Mouse (Mus musculus) embryonic fibroblast, embryonic 13.5 days (primary cell): ENCODE measurements around the gene Dhx58. TPM values are rescaled to one million over a fixed set of nuclear protein-coding genes. Genes with fewer than 3 reads are reported as not detected.

ENCODE experiments used
- H3K27ac ChIP-seq: 2 replicates; pipeline ENCODE4 v1.5.1; 2012; ENCODE audit warnings: low read length, control low read depth, inconsistent platforms; ENCODE audit not compliant: insufficient read depth
- H3K4me1 ChIP-seq: 2 replicates; pipeline ENCODE4 v1.6.1; 2011; ENCODE audit warnings: low read length; ENCODE audit not compliant: control insufficient read depth, insufficient read depth
- H3K4me3 ChIP-seq: 2 replicates; pipeline ENCODE4 v1.5.1; 2011; ENCODE audit warnings: mild to moderate bottlenecking, control low read depth, low read length; ENCODE audit not compliant: insufficient read depth
- CTCF ChIP-seq: IDR thresholded peaks from 2 replicates; pipeline ENCODE4 v1.5.1; 2011; ENCODE audit warnings: mild to moderate bottlenecking, control low read depth, low read length, moderate library complexity, borderline replicate concordance; ENCODE audit not compliant: insufficient read depth
- POLR2A ChIP-seq: IDR thresholded peaks from 2 replicates; pipeline ENCODE4 v1.6.1; 2011; ENCODE audit warnings: low read depth, mild to moderate bottlenecking, control low read depth, low read length, moderate library complexity
- polyA plus RNA-seq: library from polyadenylated mRNA; stranded (reverse); fragments of >200 nt; gene quantifications from 2 replicates; pipeline ENCODE4 v1.2.4, GENCODE M21; 2011; ENCODE audit warnings: low read depth; ENCODE audit not compliant: missing spikeins, insufficient read length

The Dhx58 gene
- polyA plus RNA-seq, 1 experiment: 7.8 TPM

- TF ChIP-seq POLR2A: no peak
- TF ChIP-seq CTCF: no peak
- no peak overlapping the region for H3K27ac ChIP-seq
- H3K4me1 ChIP-seq: peaks cover 3% of the 10 kb centered on the region; the same call in 1 of the 2 replicates
- H3K4me3 ChIP-seq: no peak overlapping the region
Observed at GRCm38 (mm10) chr11:100688443-100688842, 15.6 kb downstream of the Dhx58 start.

- TF ChIP-seq CTCF (no peak), POLR2A (no peak)
- no peak overlapping the region for H3K27ac ChIP-seq
- peaks cover 3% of the 10 kb centered on the region; the same call in 1 of the 2 replicates for H3K4me1 ChIP-seq
- H3K4me3 ChIP-seq: no peak overlapping the region
Observed at GRCm38 (mm10) chr11:100687265-100687664, 16.8 kb downstream of the Dhx58 start.

GRCm38 (mm10) chr11:100685371-100685770 is 18.7 kb downstream of the Dhx58 start:
- Histone ChIP-seq H3K27ac (no peak overlapping the region), H3K4me3 (no peak overlapping the region), H3K4me1 (no peaks in the 10 kb centered on the region)
- TF ChIP-seq POLR2A (no peak), CTCF (no peak)

- H3K4me3 ChIP-seq: no peak overlapping the region
- no peaks in the 10 kb centered on the region for H3K4me1 ChIP-seq
- no peak for TF ChIP-seq POLR2A
- no peak overlapping the region for H3K27ac ChIP-seq
Observed at GRCm38 (mm10) chr11:100684084-100684483, 20.0 kb downstream of the Dhx58 start.

- Histone ChIP-seq H3K4me3 (no peak overlapping the region), H3K27ac (no peak overlapping the region), H3K4me1 (no peaks in the 10 kb centered on the region)
- TF ChIP-seq POLR2A (no peak), CTCF (no peak)
Observed at GRCm38 (mm10) chr11:100682526-100682925, 21.5 kb downstream of the Dhx58 start.

GRCm38 (mm10) chr11:100681826-100682225 is 22.2 kb downstream of the Dhx58 start:
- no peak for TF ChIP-seq CTCF
- no peak for TF ChIP-seq POLR2A
- no peak overlapping the region for H3K4me3 ChIP-seq
- H3K4me1 ChIP-seq: no peaks in the 10 kb centered on the region
- H3K27ac ChIP-seq: no peak overlapping the region

- Histone ChIP-seq H3K4me1 (no peaks in the 10 kb centered on the region), H3K4me3 (no peak overlapping the region), H3K27ac (no peak overlapping the region)
- no peak for TF ChIP-seq POLR2A
- no peak for TF ChIP-seq CTCF
Observed at GRCm38 (mm10) chr11:100677810-100678209, 26.3 kb downstream of the Dhx58 start.

GRCm38 (mm10) chr11:100673169-100673568 is 30.9 kb downstream of the Dhx58 start:
- TF ChIP-seq CTCF: no peak
- TF ChIP-seq POLR2A: no peak
- no peak overlapping the region for H3K4me3 ChIP-seq
- H3K4me1 ChIP-seq: no peaks in the 10 kb centered on the region
- no peak overlapping the region for H3K27ac ChIP-seq

GRCm38 (mm10) chr11:100671956-100672355 is 32.1 kb downstream of the Dhx58 start:
- Histone ChIP-seq H3K4me1 (no peaks in the 10 kb centered on the region), H3K27ac (no peak overlapping the region), H3K4me3 (no peak overlapping the region)
- no peak for TF ChIP-seq POLR2A
- no peak for TF ChIP-seq CTCF

- H3K27ac ChIP-seq: no peak overlapping the region
- H3K4me3 ChIP-seq: no peak overlapping the region
- no peaks in the 10 kb centered on the region for H3K4me1 ChIP-seq
- TF ChIP-seq POLR2A: no peak
- TF ChIP-seq CTCF: no peak
Observed at GRCm38 (mm10) chr11:100671049-100671448, 33.0 kb downstream of the Dhx58 start.

GRCm38 (mm10) chr11:100659806-100660205 is 44.3 kb downstream of the Dhx58 start:
- no peaks in the 10 kb centered on the region for H3K4me1 ChIP-seq
- TF ChIP-seq POLR2A (no peak), CTCF (no peak)
- no peak overlapping the region for H3K4me3 ChIP-seq
- H3K27ac ChIP-seq: no peak overlapping the region
